Mouse (Mus musculus): Measurements from ENCODE around the gene Ptn. TPM values are rescaled to one million over a fixed set of nuclear protein-coding genes. Genes with fewer than 3 reads are reported as not detected.
"Not testable (repeated sequence)": the region's sequence is repeated elsewhere in the genome, so short reads cannot be mapped to it uniquely, and the experiment has no call there.

Ptn gene
- polyA plus RNA-seq, 1 experiment from 2014 or later, result 623 TPM

GRCm38 (mm10) chr6:36735622-36736021 lies 74.4 kb downstream of the Ptn start:
- 44% methylated on average over 4 of the region's 4 CpGs for WGBS
- not testable (repeated sequence) for H3K27me3 ChIP-seq; ATAC-seq (ENCODE audit: insufficient number of reproducible peaks, low FRiP score, low TSS enrichment, low read depth); H3K4me3 ChIP-seq; H3K4me1 ChIP-seq; H3K9ac ChIP-seq; H3K27ac ChIP-seq; H3K9me3 ChIP-seq; H3K4me2 ChIP-seq
- H3K36me3 ChIP-seq, result peaks cover 72% of the 10 kb centered on the region

- 96% methylated on average over 7 of the region's 7 CpGs for WGBS
- H3K9me3 ChIP-seq; H3K27ac ChIP-seq; H3K4me3 ChIP-seq; H3K4me2 ChIP-seq; H3K9ac ChIP-seq; H3K27me3 ChIP-seq; H3K4me1 ChIP-seq; ATAC-seq (ENCODE audit: insufficient number of reproducible peaks, low FRiP score, low TSS enrichment, low read depth): not testable (repeated sequence)
- H3K36me3 ChIP-seq, result peaks cover 50% of the 10 kb centered on the region
Observed at GRCm38 (mm10) chr6:36729811-36730210, 80.2 kb downstream of the Ptn start.

GRCm38 (mm10) chr6:36728079-36728478 lies 81.9 kb downstream of the Ptn start:
- Histone ChIP-seq H3K4me1 (peaks cover 6% of the 10 kb centered on the region; the same call in 1 of the 2 replicates), H3K4me2 (no peak overlapping the region), H3K9me3 (peaks cover 6% of the 10 kb centered on the region; the same call in 1 of the 2 replicates), H3K27me3 (no peaks in the 10 kb centered on the region), H3K27ac (no peak overlapping the region), H3K36me3 (peaks cover 40% of the 10 kb centered on the region), H3K4me3 (no peak overlapping the region), H3K9ac (no peak overlapping the region)
- ATAC-seq (ENCODE audit: insufficient number of reproducible peaks, low FRiP score, low TSS enrichment, low read depth), result no peak
- 69% methylated on average over 7 of the region's 7 CpGs for WGBS

DNA sequence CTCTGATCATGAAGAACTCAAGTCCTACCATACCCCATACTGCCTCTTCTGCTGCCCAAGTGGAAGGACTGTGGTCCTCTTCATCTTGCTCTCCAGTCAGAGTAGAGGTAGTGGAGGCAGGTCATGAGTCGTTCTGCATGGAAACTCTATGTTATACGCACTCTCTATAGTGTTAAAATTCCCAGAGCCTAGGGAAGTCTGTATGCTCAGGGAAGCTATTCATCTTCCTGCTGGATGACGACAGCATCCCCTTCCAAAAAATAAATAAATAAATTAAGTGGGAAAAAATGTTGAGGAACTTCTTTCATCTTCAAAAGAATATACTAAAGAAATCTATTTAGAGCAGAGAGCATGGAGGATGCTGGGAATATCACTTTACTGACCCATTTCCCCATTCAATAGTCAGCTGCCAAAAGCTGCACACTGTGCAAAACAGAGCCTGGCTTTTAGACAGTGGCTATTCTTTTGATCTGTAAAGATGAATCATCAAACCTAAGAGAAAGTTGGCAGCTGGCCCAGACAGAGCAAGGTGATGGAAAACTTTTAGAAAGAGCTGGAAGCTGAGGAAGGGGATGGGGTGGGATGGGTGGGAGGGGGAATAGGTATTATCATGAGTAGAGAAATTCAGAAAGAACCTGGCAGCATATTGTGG lies 84.4 kb downstream of the Ptn start:
- Histone ChIP-seq H3K4me2 (no peak overlapping the region), H3K4me3 (no peak overlapping the region), H3K4me1 (peaks cover 6% of the 10 kb centered on the region; the same call in 1 of the 2 replicates), H3K9ac (no peak overlapping the region), H3K27me3 (no peaks in the 10 kb centered on the region), H3K27ac (no peak overlapping the region), H3K36me3 (peaks cover 17% of the 10 kb centered on the region), H3K9me3 (no peaks in the 10 kb centered on the region)
- no peak for ATAC-seq (ENCODE audit: insufficient number of reproducible peaks, low FRiP score, low TSS enrichment, low read depth)
- WGBS, result 70% methylated on average over 3 of the region's 3 CpGs

DNA sequence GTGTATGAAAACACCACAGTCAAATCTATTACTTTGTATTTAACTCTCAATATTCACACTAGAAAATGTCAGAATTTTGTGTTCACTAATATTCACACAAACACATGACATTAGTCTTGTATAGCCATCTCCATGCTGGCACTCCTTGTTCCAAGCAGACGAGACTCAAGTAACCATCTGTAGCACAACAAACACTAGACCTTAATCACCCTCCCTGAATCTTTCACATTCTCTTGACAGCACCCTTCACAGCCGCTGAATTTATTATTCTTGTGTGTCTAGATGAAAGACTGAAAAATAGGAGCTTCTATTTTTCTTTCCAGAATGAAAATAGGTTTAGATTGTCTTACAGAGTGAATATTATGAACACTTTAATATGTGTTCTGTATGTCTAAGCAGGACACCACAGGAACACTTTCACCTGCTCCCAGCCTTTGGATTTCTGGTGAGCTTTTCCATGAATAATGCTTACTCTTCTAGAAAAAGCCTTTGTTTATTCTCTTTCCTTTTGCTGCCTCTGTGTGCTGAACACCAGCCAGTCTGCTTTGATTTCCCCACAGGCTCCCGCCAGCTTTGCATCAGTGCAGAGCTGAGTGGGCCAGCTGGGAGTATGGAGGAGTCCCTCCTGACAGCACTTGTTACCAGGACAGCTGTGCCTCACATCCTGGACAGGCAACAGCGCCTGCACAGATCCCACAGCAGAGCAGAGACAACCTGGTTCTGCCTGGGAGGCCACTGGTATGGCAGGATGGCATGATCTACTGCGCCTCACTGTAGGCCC lies 87.1 kb downstream of the Ptn start:
- WGBS, result 75% methylated on average over 5 of the region's 5 CpGs
- ATAC-seq (ENCODE audit: insufficient number of reproducible peaks, low FRiP score, low TSS enrichment, low read depth), result no peak
- Histone ChIP-seq H3K4me2 (no peak overlapping the region), H3K27ac (no peak overlapping the region), H3K36me3 (peaks cover 13% of the 10 kb centered on the region; the same call in 1 of the 2 replicates), H3K4me1 (peaks cover under 1% of the 10 kb centered on the region; the same call in 1 of the 2 replicates), H3K9ac (no peak overlapping the region), H3K27me3 (no peaks in the 10 kb centered on the region), H3K4me3 (no peak overlapping the region), H3K9me3 (no peaks in the 10 kb centered on the region)

- H3K4me1 ChIP-seq, result no peaks in the 10 kb centered on the region
- H3K9ac ChIP-seq, result no peak overlapping the region
- ATAC-seq (ENCODE audit: insufficient number of reproducible peaks, low FRiP score, low TSS enrichment, low read depth), result no peak
- 92% methylated on average over 4 of the region's 4 CpGs for WGBS
- H3K4me2 ChIP-seq, result no peak overlapping the region
- no peaks in the 10 kb centered on the region for H3K9me3 ChIP-seq
- no peak overlapping the region for H3K27ac ChIP-seq
- peaks cover 30% of the 10 kb centered on the region for H3K36me3 ChIP-seq
- H3K4me3 ChIP-seq, result no peak overlapping the region
- H3K27me3 ChIP-seq, result no peaks in the 10 kb centered on the region
Observed at GRCm38 (mm10) chr6:36713329-36713728, 96.7 kb downstream of the Ptn start.

- H3K27me3 ChIP-seq, result no peaks in the 10 kb centered on the region
- H3K4me3 ChIP-seq, result no peak overlapping the region
- H3K9ac ChIP-seq, result no peak overlapping the region
- no peaks in the 10 kb centered on the region for H3K36me3 ChIP-seq
- 0 out of 2 replicates have a peak, but pooled peaks cover 3% of the 10 kb centered on the region for H3K4me1 ChIP-seq
- 36% methylated on average over 3 of the region's 3 CpGs for whole genome bisulfite sequencing
- ATAC-seq (ENCODE audit: insufficient number of reproducible peaks, low FRiP score, low TSS enrichment, low read depth), result no peak
- no peak overlapping the region for H3K4me2 ChIP-seq
- H3K9me3 ChIP-seq, result no peaks in the 10 kb centered on the region
- no peak overlapping the region for H3K27ac ChIP-seq
Observed at GRCm38 (mm10) chr6:36695481-36695880, 114.5 kb downstream of the Ptn start.

GRCm38 (mm10) chr6:36691497-36691896 lies 118.5 kb downstream of the Ptn start:
- Histone ChIP-seq H3K27me3 (no peaks in the 10 kb centered on the region), H3K4me2 (no peak overlapping the region), H3K27ac (no peak overlapping the region), H3K9ac (no peak overlapping the region), H3K4me1 (0 out of 2 replicates have a peak, but pooled peaks cover 3% of the 10 kb centered on the region), H3K4me3 (no peak overlapping the region), H3K36me3 (no peaks in the 10 kb centered on the region), H3K9me3 (no peaks in the 10 kb centered on the region)
- ATAC-seq (ENCODE audit: insufficient number of reproducible peaks, low FRiP score, low TSS enrichment, low read depth), result peak; percentile 61; the same call in 1 of the 2 replicates
- 8% methylated on average over 1 of the region's 1 CpGs for WGBS

DNA sequence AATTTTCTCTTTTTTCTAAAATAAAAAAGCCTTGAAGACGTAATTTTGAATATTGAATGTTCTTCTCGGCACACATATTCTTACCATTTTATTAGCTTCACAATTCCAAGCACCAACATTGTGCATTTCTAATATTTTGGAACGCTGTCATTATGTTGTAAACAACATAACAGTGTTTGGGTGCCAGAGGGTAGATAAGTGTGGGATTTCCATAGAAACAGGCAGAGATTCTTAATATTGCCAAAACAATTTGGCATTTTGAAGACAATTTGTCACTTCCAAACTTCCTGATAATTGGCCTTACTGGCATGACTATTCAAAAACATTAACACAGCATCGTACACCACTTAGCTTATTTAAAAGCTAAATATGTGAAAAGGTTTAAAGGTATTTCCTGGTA lies 119.1 kb downstream of the Ptn start:
- Histone ChIP-seq H3K4me2 (no peak overlapping the region), H3K9ac (no peak overlapping the region), H3K27me3 (no peaks in the 10 kb centered on the region), H3K4me1 (0 out of 2 replicates have a peak, but pooled peaks cover 3% of the 10 kb centered on the region), H3K27ac (no peak overlapping the region), H3K36me3 (no peaks in the 10 kb centered on the region), H3K9me3 (no peaks in the 10 kb centered on the region), H3K4me3 (no peak overlapping the region)
- ATAC-seq (ENCODE audit: insufficient number of reproducible peaks, low FRiP score, low TSS enrichment, low read depth), result no peak
- 83% methylated on average over 4 of the region's 4 CpGs for WGBS

DNA sequence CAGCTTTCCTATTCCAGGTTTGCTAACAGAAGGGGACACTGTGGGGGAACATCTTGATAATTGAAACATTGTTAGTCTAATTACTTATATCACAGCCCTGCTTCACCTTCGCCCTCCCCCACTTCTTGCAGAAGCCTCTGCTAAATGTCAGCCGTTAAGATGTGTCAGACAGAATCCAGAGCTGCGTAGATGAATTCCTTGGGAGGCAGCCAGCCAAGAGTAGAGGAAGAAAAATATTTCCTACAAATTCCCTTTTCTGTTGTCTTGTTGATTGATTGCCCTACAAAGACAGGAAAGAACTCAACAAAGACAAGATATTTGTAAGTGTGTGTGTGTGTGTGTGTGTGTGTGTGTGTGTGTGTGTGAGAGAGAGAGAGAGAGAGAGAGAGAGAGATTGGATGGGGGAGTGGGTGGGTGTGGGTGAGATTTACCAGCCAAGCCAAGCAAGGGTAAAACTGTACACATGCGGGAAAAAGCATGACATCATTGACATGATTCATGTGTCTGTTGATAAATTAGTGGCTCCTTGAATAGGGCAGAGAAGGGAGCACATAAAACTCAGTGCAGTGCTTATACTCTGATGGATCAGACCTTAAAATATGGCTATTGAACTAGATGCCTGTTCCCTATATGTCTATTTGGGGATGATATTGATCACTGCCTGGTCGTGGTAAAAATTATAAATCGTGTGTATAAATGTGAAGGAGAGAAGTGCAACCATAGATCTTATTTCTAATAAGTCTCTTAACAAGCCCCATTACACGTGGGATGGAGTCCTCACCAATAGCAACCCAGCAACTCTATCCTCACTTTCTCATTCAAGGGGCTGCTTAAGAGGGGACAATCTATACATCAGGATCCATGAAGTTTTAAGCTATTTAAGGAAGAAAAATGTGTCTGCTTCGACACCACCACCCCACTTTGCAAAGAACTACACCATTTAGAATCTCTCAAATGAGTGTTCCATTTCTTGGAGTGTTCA lies 133.0 kb downstream of the Ptn start:
- Histone ChIP-seq H3K9me3 (no peaks in the 10 kb centered on the region), H3K27ac (no peak overlapping the region), H3K4me3 (no peak overlapping the region), H3K4me2 (no peak overlapping the region), H3K4me1 (no peaks in the 10 kb centered on the region), H3K27me3 (no peaks in the 10 kb centered on the region), H3K36me3 (no peaks in the 10 kb centered on the region), H3K9ac (no peak overlapping the region)
- WGBS, result 49% methylated on average over 8 of the region's 8 CpGs
- ATAC-seq (ENCODE audit: insufficient number of reproducible peaks, low FRiP score, low TSS enrichment, low read depth), result no peak

DNA sequence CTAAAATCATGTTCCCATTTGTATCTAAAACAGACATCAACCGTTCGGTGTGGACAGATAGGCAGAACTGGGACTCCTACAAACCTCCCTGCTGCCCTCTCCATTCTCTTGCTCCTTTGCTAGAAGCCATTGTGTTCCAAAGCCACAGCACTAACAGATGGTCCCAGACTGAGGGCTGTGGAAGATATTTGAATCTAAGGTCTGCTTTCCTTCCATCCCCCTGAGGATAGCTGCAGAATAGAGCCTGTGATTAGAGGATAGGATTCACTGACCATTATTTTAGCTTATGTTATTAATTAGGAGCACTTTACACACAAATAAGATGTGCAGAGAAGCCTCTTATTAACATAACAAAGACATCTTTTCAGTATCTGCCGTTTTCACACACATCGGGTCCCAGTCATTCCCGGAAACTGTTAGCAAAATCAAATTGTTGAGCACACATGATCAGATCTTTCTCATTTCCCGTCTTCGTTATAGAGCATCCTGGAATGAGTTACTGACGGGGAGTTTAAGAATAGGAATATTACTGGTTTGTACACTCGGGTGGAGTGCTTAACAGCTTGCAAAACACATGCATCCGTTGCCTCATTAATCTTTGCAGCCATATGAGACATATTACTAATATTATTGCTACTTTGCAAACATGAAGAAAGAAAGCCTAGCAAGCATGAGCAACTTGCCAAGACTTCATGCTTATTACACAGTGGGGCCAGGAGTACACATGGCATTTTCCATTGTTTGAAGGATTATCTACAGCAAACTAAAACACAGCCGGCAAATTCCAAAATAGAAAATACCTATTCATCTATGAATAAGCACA lies 137.4 kb downstream of the Ptn start:
- 68% methylated on average over 11 of the region's 11 CpGs for WGBS
- no peak for ATAC-seq (ENCODE audit: insufficient number of reproducible peaks, low FRiP score, low TSS enrichment, low read depth)

More for the DNA sequence above, 137.4 kb downstream of the Ptn start:
- Histone ChIP-seq H3K9me3 (no peaks in the 10 kb centered on the region), H3K27ac (no peak overlapping the region), H3K4me1 (no peaks in the 10 kb centered on the region), H3K9ac (no peak overlapping the region), H3K36me3 (no peaks in the 10 kb centered on the region), H3K27me3 (no peaks in the 10 kb centered on the region), H3K4me2 (no peak overlapping the region), H3K4me3 (no peak overlapping the region)
